Mouse (Mus musculus) frontal cortex, postnatal 10 days (tissue): ENCODE measurements at regions not wholly inside any gene's neighbourhood (a gene's known extent, or its start where the extent isn't known, plus 50 kb on each side); places are given as distances from the start of the nearest gene placed in this dataset.
A peak's percentile ranks its signal among the peaks of the same experiment; 100 is the strongest.

Experiments used
- DNase-seq, 2 experiments: peaks; one replicate each; pipeline ENCODE4 v3.0.0; 2022; ENCODE audit warnings: low spot score in 2 of 2, mixed read lengths in 1 of 2

GRCm38 (mm10) chr4:68179551-68179950 is 774.6 kb downstream of the Brinp1 start:
- no peak for DNase-seq

GRCm38 (mm10) chr4:68156499-68156898 is 797.7 kb downstream of the Brinp1 start:
- no peak for DNase-seq

- DNase-seq, result no peak
These were observed 805.6 kb downstream of the Brinp1 start for GRCm38 (mm10) chr4:68148483-68149069.

- DNase-seq, result no peak
These were observed 826.1 kb downstream of the Brinp1 start for GRCm38 (mm10) chr4:68128124-68128523.

- DNase-seq, result no peak
These were observed 839.7 kb downstream of the Brinp1 start for GRCm38 (mm10) chr4:68114502-68114901.

- DNase-seq, result no peak
These were observed 868.9 kb downstream of the Brinp1 start for GRCm38 (mm10) chr4:68085255-68085654.

GRCm38 (mm10) chr4:68056813-68057578 is 897.2 kb downstream of the Brinp1 start:
- no peak for DNase-seq

- peak; percentile 36 to 53 for DNase-seq
These were observed 931.3 kb downstream of the Brinp1 start for GRCm38 (mm10) chr4:68022891-68023303.

GRCm38 (mm10) chr4:68011371-68011770 is 942.8 kb downstream of the Brinp1 start:
- DNase-seq, result no peak

GRCm38 (mm10) chr4:67994796-67995283 is 959.4 kb downstream of the Brinp1 start:
- no peak for DNase-seq

GRCm38 (mm10) chr4:67963456-67963855 is 990.7 kb downstream of the Brinp1 start:
- no peak for DNase-seq

GRCm38 (mm10) chr4:67948000-67948399 is 1006.2 kb downstream of the Brinp1 start:
- no peak for DNase-seq

GRCm38 (mm10) chr4:67932481-67932880 is 1021.7 kb downstream of the Brinp1 start:
- no peak for DNase-seq

GRCm38 (mm10) chr4:67899109-67899508 is 1055.1 kb downstream of the Brinp1 start:
- DNase-seq, result no peak

- no peak for DNase-seq
These were observed 1062.1 kb downstream of the Brinp1 start for GRCm38 (mm10) chr4:67891946-67892575.

GRCm38 (mm10) chr4:67887954-67888353 is 1060.6 kb downstream of the Tlr4 start:
- no peak for DNase-seq

- no peak for DNase-seq
These were observed 1057.8 kb downstream of the Tlr4 start for GRCm38 (mm10) chr4:67885204-67885603.

- DNase-seq, result no peak
These were observed 1034.8 kb downstream of the Tlr4 start for GRCm38 (mm10) chr4:67862218-67862617.

- DNase-seq, result no peak
These were observed 1034.4 kb downstream of the Tlr4 start for GRCm38 (mm10) chr4:67861801-67862200.

- DNase-seq, result no peak
These were observed 1025.6 kb downstream of the Tlr4 start for GRCm38 (mm10) chr4:67853001-67853400.

- DNase-seq, result no peak
These were observed 1006.0 kb downstream of the Tlr4 start for GRCm38 (mm10) chr4:67833397-67833796.

- DNase-seq, result no peak
These were observed 998.1 kb downstream of the Tlr4 start for GRCm38 (mm10) chr4:67825484-67825883.

- DNase-seq, result no peak
These were observed 968.7 kb downstream of the Tlr4 start for GRCm38 (mm10) chr4:67796050-67796449.
